Mouse (Mus musculus) ES-Bruce4 (cell line): ENCODE results near the gene Rtca. TPM values are rescaled to one million over a fixed set of nuclear protein-coding genes. Genes with fewer than 3 reads are reported as not detected.

Source experiments
- H3K27ac ChIP-seq: 2 replicates; pipeline ENCODE4 v1.5.1; 2012; ENCODE audit warnings: low read length, inconsistent platforms; ENCODE audit not compliant: insufficient read depth
- H3K27me3 ChIP-seq: 2 replicates; pipeline ENCODE4 v1.6.1; 2012; ENCODE audit warnings: mild to moderate bottlenecking, low read length, inconsistent platforms; ENCODE audit not compliant: control insufficient read depth, poor library complexity, insufficient read depth, severe bottlenecking
- H3K36me3 ChIP-seq: 2 replicates; pipeline ENCODE4 v1.6.1; 2012; ENCODE audit warnings: inconsistent platforms, mild to moderate bottlenecking, low read length, moderate library complexity; ENCODE audit not compliant: control insufficient read depth, poor library complexity, insufficient read depth, severe bottlenecking
- H3K4me1 ChIP-seq: one replicate; pipeline ENCODE4 v1.8.1; 2011; ENCODE audit warnings: low read length; ENCODE audit not compliant: control insufficient read depth, insufficient read depth
- H3K4me3 ChIP-seq: 2 replicates; pipeline ENCODE4 v1.5.1; 2011; ENCODE audit warnings: low read depth, mild to moderate bottlenecking, low read length
- H3K9ac ChIP-seq: 2 replicates; pipeline ENCODE4 v1.6.1; 2012; ENCODE audit warnings: low read depth, mild to moderate bottlenecking, inconsistent platforms; ENCODE audit not compliant: poor library complexity, severe bottlenecking
- H3K9me3 ChIP-seq: replicated peaks from 2 replicates; pipeline ENCODE4 v1.6.1; 2012; ENCODE audit warnings: mild to moderate bottlenecking, low read length, inconsistent platforms; ENCODE audit not compliant: control insufficient read depth, poor library complexity, insufficient read depth, severe bottlenecking
- CTCF ChIP-seq: IDR thresholded peaks from one replicate; pipeline ENCODE4 v1.8.1; 2011; ENCODE audit warnings: low read depth, low read length
- EP300 ChIP-seq: IDR thresholded peaks from 2 replicates; pipeline ENCODE4 v1.6.1; 2011; ENCODE audit warnings: low read depth, low read length; ENCODE audit not compliant: insufficient read depth
- POLR2A ChIP-seq: IDR thresholded peaks from one replicate; pipeline ENCODE4 v1.8.1; 2011; ENCODE audit warnings: low read length; ENCODE audit not compliant: insufficient read depth
- polyA plus RNA-seq: library from polyadenylated mRNA; stranded (reverse); fragments of >200 nt; gene quantifications from 2 replicates; pipeline ENCODE4 v1.2.4, GENCODE M21; 2011; ENCODE audit warnings: low read depth; ENCODE audit not compliant: missing spikeins, insufficient read depth, insufficient read length

Gene Rtca
- polyA plus RNA-seq, 1 experiment = 50.9 TPM

- H3K27me3 ChIP-seq = no peaks in the 10 kb centered on the region
- no peaks in the 10 kb centered on the region for H3K36me3 ChIP-seq
- no peak overlapping the region for H3K4me3 ChIP-seq
- H3K27ac ChIP-seq = no peak overlapping the region
- H3K9ac ChIP-seq = no peak overlapping the region
- no peaks in the 10 kb centered on the region for H3K4me1 ChIP-seq
- TF ChIP-seq CTCF (peak; percentile 74), EP300 (no peak)
- no peaks in the 10 kb centered on the region for H3K9me3 ChIP-seq
These were observed 4.3 kb upstream of the Rtca start for GRCm38 (mm10) chr3:116512151-116512903.

GRCm38 (mm10) chr3:116495671-116496070, 12.3 kb downstream of the Rtca start:
- Histone ChIP-seq H3K27ac (no peak overlapping the region), H3K36me3 (peaks cover 44% of the 10 kb centered on the region), H3K4me1 (no peaks in the 10 kb centered on the region), H3K9me3 (no peaks in the 10 kb centered on the region), H3K9ac (no peak overlapping the region), H3K4me3 (no peak overlapping the region), H3K27me3 (no peaks in the 10 kb centered on the region)
- no peak for TF ChIP-seq CTCF

- Histone ChIP-seq H3K4me3 (no peak overlapping the region), H3K9me3 (no peaks in the 10 kb centered on the region), H3K27ac (no peak overlapping the region), H3K36me3 (peaks cover 53% of the 10 kb centered on the region), H3K27me3 (no peaks in the 10 kb centered on the region), H3K4me1 (no peaks in the 10 kb centered on the region), H3K9ac (no peak overlapping the region)
- no peak for TF ChIP-seq POLR2A
- no peak for TF ChIP-seq CTCF
- TF ChIP-seq EP300 = no peak
These were observed 14.3 kb downstream of the Rtca start for GRCm38 (mm10) chr3:116493658-116494057.

- TF ChIP-seq CTCF = no peak
- no peak for TF ChIP-seq EP300
- no peak for TF ChIP-seq POLR2A
- Histone ChIP-seq H3K36me3 (peaks cover 55% of the 10 kb centered on the region), H3K4me3 (no peak overlapping the region), H3K9me3 (no peaks in the 10 kb centered on the region), H3K4me1 (no peaks in the 10 kb centered on the region), H3K9ac (no peak overlapping the region), H3K27ac (no peak overlapping the region), H3K27me3 (no peaks in the 10 kb centered on the region)
These were observed 16.0 kb downstream of the Rtca start for GRCm38 (mm10) chr3:116491923-116492454.

- H3K36me3 ChIP-seq = peaks cover 51% of the 10 kb centered on the region
These were observed 17.1 kb downstream of the Rtca start for GRCm38 (mm10) chr3:116490920-116491319.

GRCm38 (mm10) chr3:116483271-116483670, 24.7 kb downstream of the Rtca start:
- Histone ChIP-seq H3K9me3 (no peaks in the 10 kb centered on the region), H3K9ac (no peak overlapping the region), H3K36me3 (peaks cover 7% of the 10 kb centered on the region), H3K4me1 (peaks cover 2% of the 10 kb centered on the region), H3K27ac (no peak overlapping the region), H3K4me3 (no peak overlapping the region), H3K27me3 (no peaks in the 10 kb centered on the region)
- TF ChIP-seq EP300 = no peak
- no peak for TF ChIP-seq POLR2A
- TF ChIP-seq CTCF = no peak

More at GRCm38 (mm10) chr3:116490920-116491319, 17.1 kb downstream of the Rtca start:
- Histone ChIP-seq H3K9me3 (no peaks in the 10 kb centered on the region), H3K27ac (no peak overlapping the region), H3K4me1 (no peaks in the 10 kb centered on the region), H3K27me3 (no peaks in the 10 kb centered on the region), H3K4me3 (no peak overlapping the region), H3K9ac (no peak overlapping the region)
- TF ChIP-seq EP300 = no peak
